Mouse (Mus musculus): Measurements from ENCODE around the gene Adamts15.

The Adamts15 gene

GRCm38 (mm10) chr9:30879248-30879946 is 42.9 kb downstream of the Adamts15 start:
- DNase-seq = no peak

DNA sequence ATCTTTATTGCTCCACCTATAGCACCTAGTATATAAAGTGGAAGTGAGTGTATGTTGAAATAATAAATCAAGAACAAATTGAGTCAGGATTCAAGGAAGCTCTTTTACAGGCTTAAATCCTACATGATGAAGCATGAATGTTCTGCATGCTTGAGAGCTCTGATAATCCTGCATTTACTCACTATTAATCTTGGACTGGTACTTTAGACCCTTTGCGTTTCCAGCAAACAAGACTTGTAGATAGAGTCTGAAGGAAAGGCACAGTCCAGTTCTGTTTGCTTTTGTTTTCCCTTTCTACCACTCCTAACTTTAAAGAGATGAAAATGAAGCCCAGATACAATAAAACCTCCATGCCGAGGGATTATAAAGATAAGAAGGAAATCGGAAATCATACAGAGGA is 45.7 kb downstream of the Adamts15 start:
- DNase-seq = no peak

DNA sequence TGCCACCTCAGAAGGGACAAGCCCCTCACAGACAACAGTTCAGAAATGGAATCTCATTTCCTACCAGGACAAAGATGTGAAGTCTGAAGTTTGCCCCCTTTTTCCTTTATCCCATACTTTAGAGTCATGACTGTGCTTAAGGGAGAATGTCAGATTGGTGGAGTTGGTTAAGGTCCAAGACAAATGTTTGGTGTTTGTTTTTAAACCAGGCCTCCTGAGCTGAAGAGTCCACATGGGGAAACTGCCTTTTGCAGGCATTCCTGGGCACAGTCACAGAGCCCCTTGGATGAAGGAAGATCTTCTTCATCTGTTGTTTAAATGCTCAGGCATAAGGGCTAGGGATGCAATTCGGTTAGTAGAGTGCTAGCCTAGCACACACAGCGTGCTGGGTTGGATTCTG is 66.4 kb downstream of the Adamts15 start:
- no peak for DNase-seq

- no peak for DNase-seq
These were observed 70.4 kb downstream of the Adamts15 start for GRCm38 (mm10) chr9:30851841-30852240.

DNA sequence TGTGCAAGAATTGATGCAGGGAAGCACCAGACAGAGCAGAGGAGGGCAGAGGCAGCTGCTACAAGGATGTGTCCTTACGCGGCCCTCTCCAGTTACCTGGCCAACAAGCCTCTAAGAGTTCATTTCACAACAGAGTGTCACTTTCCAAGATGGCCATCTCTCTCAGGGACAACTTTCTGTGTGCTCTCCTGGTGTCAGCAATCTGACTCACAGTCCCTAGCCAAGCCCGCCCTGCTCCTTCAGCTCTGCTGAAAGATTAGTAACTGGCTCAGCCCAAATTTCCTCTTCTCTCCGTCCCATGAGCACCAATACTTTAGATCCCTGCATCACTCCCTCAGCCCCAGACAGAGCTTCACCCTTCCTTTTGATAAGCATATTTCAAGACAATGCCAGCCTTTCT is 72.3 kb downstream of the Adamts15 start:
- DNase-seq = no peak

- no peak for DNase-seq
These were observed 72.8 kb downstream of the Adamts15 start for GRCm38 (mm10) chr9:30849444-30849843.
